Mouse (Mus musculus) stomach, postnatal 0 days (tissue): ENCODE measurements around the gene Evi5. TPM values are rescaled to one million over a fixed set of nuclear protein-coding genes. Genes with fewer than 3 reads are reported as not detected.
A peak's percentile ranks its signal among the peaks of the same experiment; 100 is the strongest.

Experiments
- ATAC-seq: fragments of 200-750 bp; cut with Nextera tagmentation; 2 replicates; pipeline ENCODE4 v1.8.0; 2017; ENCODE audit not compliant: low FRiP score, low TSS enrichment
- DNase-seq: peaks from one replicate; pipeline ENCODE4 v3.0.0-alpha.2; 2016; ENCODE audit warnings: low spot score
- H3K27ac ChIP-seq: fragments of 300-500 bp; sonication (generic); replicated peaks from 2 replicates; pipeline ENCODE4 v1.5.1; 2014; ENCODE audit warnings: mild to moderate bottlenecking, control low read depth
- H3K27me3 ChIP-seq: fragments of 300-500 bp; sonication (generic); 2 replicates; pipeline ENCODE4 v1.6.1; 2014; ENCODE audit warnings: low read length; ENCODE audit not compliant: control insufficient read depth, insufficient read depth
- H3K36me3 ChIP-seq: fragments of 300-500 bp; sonication (generic); 2 replicates; pipeline ENCODE4 v1.6.1; 2014; ENCODE audit warnings: low read length, mixed read lengths; ENCODE audit not compliant: control insufficient read depth, insufficient read depth
- H3K4me1 ChIP-seq: fragments of 300-500 bp; sonication (generic); replicated peaks from 2 replicates; pipeline ENCODE4 v1.6.1; 2014; ENCODE audit warnings: antibody characterized with exemption; ENCODE audit not compliant: control insufficient read depth, insufficient read depth
- H3K4me2 ChIP-seq: fragments of 300-500 bp; sonication (generic); replicated peaks from 2 replicates; pipeline ENCODE4 v1.6.1; 2014; ENCODE audit warnings: low read depth, mild to moderate bottlenecking, control low read depth, moderate library complexity
- H3K4me3 ChIP-seq: fragments of 300-500 bp; sonication (generic); 2 replicates; pipeline ENCODE4 v1.5.1; 2014; ENCODE audit warnings: low read depth, low read length, control low read depth
- H3K9ac ChIP-seq: fragments of 300-500 bp; sonication (generic); 2 replicates; pipeline ENCODE4 v1.6.1; 2014; ENCODE audit warnings: mild to moderate bottlenecking, low read length, control low read depth, mixed read lengths
- H3K9me3 ChIP-seq: fragments of 300-500 bp; sonication (generic); 2 replicates; pipeline ENCODE4 v1.6.1; 2016; ENCODE audit warnings: low read length; ENCODE audit not compliant: control insufficient read depth
- CTCF ChIP-seq: IDR thresholded peaks from 2 replicates; pipeline ENCODE4 v1.5.1; 2016; ENCODE audit warnings: antibody characterized with exemption, low read depth, mild to moderate bottlenecking, moderate library complexity
- EP300 ChIP-seq: optimal IDR thresholded peaks from 2 replicates; pipeline ENCODE3; 2016; ENCODE audit warnings: antibody characterized with exemption
- WGBS: fragments of 180-500 bp; shearing (Covaris S2); extraction: QIAGEN DNeasy Blood & Tissue Kit; methylation state at CpG from one replicate; pipeline ENCODE4 v1.1.7; 2014; 5-methylcytosine and 5-hydroxymethylcytosine counted together
- polyA plus RNA-seq: library from polyadenylated mRNA; unstranded; fragments of >200 nt; fragmentation: Nextera tagmentation; extraction: Ambion mirVana; gene quantifications from 2 replicates; pipeline ENCODE4 v1.2.1, GENCODE M21; 2015

Evi5 gene
- polyA plus RNA-seq, 1 experiment from 2014 or later: 39.5 TPM

GRCm38 (mm10) chr5:107793258-107793657 is 81.6 kb downstream of the Evi5 start:
- WGBS: 8% methylated on average over 3 of the region's 3 CpGs
- no peak overlapping the region for H3K4me3 ChIP-seq
- TF ChIP-seq EP300 (no peak), CTCF (no peak)
- H3K9me3 ChIP-seq: no peaks in the 10 kb centered on the region
- no peak overlapping the region for H3K27ac ChIP-seq
- H3K9ac ChIP-seq: no peak overlapping the region
- DNase-seq (no peak), ATAC-seq (0 out of 2 replicates have a peak, but pooled peaks have one; percentile 10)
- H3K4me1 ChIP-seq: no peaks in the 10 kb centered on the region
- peaks cover 3% of the 10 kb centered on the region; the same call in 1 of the 2 replicates for H3K36me3 ChIP-seq
- H3K4me2 ChIP-seq: no peak overlapping the region
- no peaks in the 10 kb centered on the region for H3K27me3 ChIP-seq

- WGBS: 92% methylated on average over 3 of the region's 3 CpGs
- Histone ChIP-seq H3K4me3 (no peak overlapping the region), H3K9me3 (no peaks in the 10 kb centered on the region), H3K27ac (no peak overlapping the region), H3K9ac (no peak overlapping the region), H3K4me2 (no peak overlapping the region), H3K4me1 (no peaks in the 10 kb centered on the region), H3K36me3 (peaks cover 3% of the 10 kb centered on the region; the same call in 1 of the 2 replicates), H3K27me3 (no peaks in the 10 kb centered on the region)
- TF ChIP-seq EP300: no peak
- no peak for TF ChIP-seq CTCF
- ATAC-seq (no peak), DNase-seq (no peak)
Measured at GRCm38 (mm10) chr5:107792516-107792915, 82.4 kb downstream of the Evi5 start.

- Histone ChIP-seq H3K9ac (no peak overlapping the region), H3K27ac (no peak overlapping the region), H3K27me3 (no peaks in the 10 kb centered on the region), H3K36me3 (peaks cover 2% of the 10 kb centered on the region; the same call in 1 of the 2 replicates), H3K4me3 (no peak overlapping the region), H3K4me2 (no peak overlapping the region), H3K9me3 (no peaks in the 10 kb centered on the region), H3K4me1 (no peaks in the 10 kb centered on the region)
- 91% methylated on average over 2 of the region's 2 CpGs for WGBS
- no peak for ATAC-seq
- no peak for TF ChIP-seq CTCF
- TF ChIP-seq EP300: no peak
- no peak for DNase-seq
Measured at GRCm38 (mm10) chr5:107791966-107792365, 82.9 kb downstream of the Evi5 start.

- H3K27ac ChIP-seq: no peak overlapping the region
- H3K36me3 ChIP-seq: peaks cover 5% of the 10 kb centered on the region; the same call in 1 of the 2 replicates
- TF ChIP-seq EP300: no peak
- peak; percentile 76 for TF ChIP-seq CTCF
- H3K4me2 ChIP-seq: no peak overlapping the region
- ATAC-seq (no peak), DNase-seq (peak; percentile 21)
- H3K4me1 ChIP-seq: no peaks in the 10 kb centered on the region
- H3K4me3 ChIP-seq: no peak overlapping the region
- no peaks in the 10 kb centered on the region for H3K9me3 ChIP-seq
- WGBS: 65% methylated on average over 5 of the region's 5 CpGs
- no peaks in the 10 kb centered on the region for H3K27me3 ChIP-seq
- H3K9ac ChIP-seq: no peak overlapping the region
Measured at GRCm38 (mm10) chr5:107789492-107789891, 85.4 kb downstream of the Evi5 start.

- no peaks in the 10 kb centered on the region for H3K27me3 ChIP-seq
- H3K9ac ChIP-seq: no peak overlapping the region
- H3K4me1 ChIP-seq: no peaks in the 10 kb centered on the region
- no peaks in the 10 kb centered on the region for H3K9me3 ChIP-seq
- 78% methylated on average over 7 of the region's 7 CpGs for WGBS
- H3K4me2 ChIP-seq: no peak overlapping the region
- peaks cover 5% of the 10 kb centered on the region; the same call in 1 of the 2 replicates for H3K36me3 ChIP-seq
- DNase-seq (no peak), ATAC-seq (no peak)
- no peak overlapping the region for H3K27ac ChIP-seq
- no peak overlapping the region for H3K4me3 ChIP-seq
- TF ChIP-seq EP300 (no peak), CTCF (no peak)
Measured at GRCm38 (mm10) chr5:107787682-107788443, 87.0 kb downstream of the Evi5 start.

- Histone ChIP-seq H3K36me3 (peaks cover 5% of the 10 kb centered on the region; the same call in 1 of the 2 replicates), H3K4me2 (no peak overlapping the region), H3K9ac (no peak overlapping the region), H3K27me3 (no peaks in the 10 kb centered on the region), H3K9me3 (no peaks in the 10 kb centered on the region), H3K4me3 (no peak overlapping the region), H3K27ac (no peak overlapping the region), H3K4me1 (no peaks in the 10 kb centered on the region)
- DNase-seq (no peak), ATAC-seq (no peak)
- no peak for TF ChIP-seq CTCF
- no peak for TF ChIP-seq EP300
- WGBS: 86% methylated on average over 1 of the region's 1 CpGs
Measured at GRCm38 (mm10) chr5:107782360-107782759, 92.5 kb downstream of the Evi5 start.
